Mouse (Mus musculus) lung, postnatal 0 days (tissue): ENCODE results near the gene Fam189b.

Source experiments
- CTCF ChIP-seq: IDR thresholded peaks from 2 replicates; pipeline ENCODE4 v1.5.1; 2016; ENCODE audit warnings: antibody characterized with exemption, mild to moderate bottlenecking
- EP300 ChIP-seq: IDR thresholded peaks from 2 replicates; pipeline ENCODE4 v1.6.1; 2016; ENCODE audit warnings: antibody characterized with exemption, mild to moderate bottlenecking, control low read depth

DNA sequence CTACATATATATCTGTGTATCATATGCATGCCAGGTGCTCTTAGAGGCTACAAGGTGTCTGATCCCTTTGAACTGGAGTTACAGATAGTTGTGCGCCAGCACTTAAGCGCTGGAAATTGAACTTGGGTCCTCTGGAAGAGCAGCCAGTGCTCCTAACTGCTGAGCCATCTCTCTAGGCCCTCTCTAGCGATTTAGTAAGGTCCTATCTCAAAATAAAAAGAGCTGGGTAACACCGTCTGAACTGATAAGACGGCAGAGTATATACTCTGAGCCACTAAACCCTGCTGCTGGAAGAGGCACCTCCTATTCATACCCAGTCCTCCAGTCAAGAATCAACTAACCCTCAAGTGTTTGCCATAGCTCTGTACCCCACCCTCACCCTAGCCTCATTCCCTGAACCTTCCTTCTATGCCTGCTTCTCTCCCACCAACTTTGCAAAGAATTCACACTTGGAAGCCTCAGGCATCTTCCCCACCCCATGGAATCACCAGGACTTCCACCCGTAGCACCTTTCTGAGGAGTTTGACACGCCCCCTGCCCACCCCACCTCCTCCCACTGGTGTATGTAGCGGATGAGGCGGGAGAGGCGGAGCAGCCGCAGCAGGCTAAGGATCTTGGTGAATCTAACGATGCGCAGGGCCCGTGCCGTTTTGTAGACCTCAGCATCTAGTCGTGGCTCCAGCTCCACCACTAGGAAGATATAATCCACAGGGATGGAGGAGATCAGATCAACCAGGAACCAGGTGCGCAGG is 30.7 kb upstream of the Fam189b start:
- TF ChIP-seq CTCF (no peak), EP300 (no peak)
